Mouse (Mus musculus): ENCODE data around the gene Dnaaf5.

Gene Dnaaf5

GRCm38 (mm10) chr5:139149681-139150602 is at the start of gene Dnaaf5, which contains the start of gene Prkar1b:
Gene Dnaaf5, plus strand, starts transcription at chr5:139150223.
Gene Prkar1b, minus strand, starts transcription at chr5:139150001.
- peak; percentile 99 for DNase-seq (ENCODE audit: low spot score)

- DNase-seq (ENCODE audit: low spot score), result no peak
Observed at GRCm38 (mm10) chr5:139101783-139102182, 48.2 kb upstream of the Dnaaf5 start.

- DNase-seq (ENCODE audit: low spot score), result no peak
Observed at GRCm38 (mm10) chr5:139107815-139108214, 42.2 kb upstream of the Dnaaf5 start.

GRCm38 (mm10) chr5:139110140-139110855 is 39.7 kb upstream of the Dnaaf5 start:
- DNase-seq (ENCODE audit: low spot score), result no peak

GRCm38 (mm10) chr5:139111991-139112390 is 38.0 kb upstream of the Dnaaf5 start:
- no peak for DNase-seq (ENCODE audit: low spot score)

GRCm38 (mm10) chr5:139112418-139112817 is 37.6 kb upstream of the Dnaaf5 start:
- DNase-seq (ENCODE audit: low spot score), result no peak

GRCm38 (mm10) chr5:139114876-139115275 is 35.1 kb upstream of the Dnaaf5 start:
- DNase-seq (ENCODE audit: low spot score), result no peak

GRCm38 (mm10) chr5:139115507-139115906 is 34.5 kb upstream of the Dnaaf5 start:
- no peak for DNase-seq (ENCODE audit: low spot score)

GRCm38 (mm10) chr5:139118139-139118960 is 31.7 kb upstream of the Dnaaf5 start:
- no peak for DNase-seq (ENCODE audit: low spot score)

- no peak for DNase-seq (ENCODE audit: low spot score)
Observed at GRCm38 (mm10) chr5:139118961-139119276, 31.1 kb upstream of the Dnaaf5 start.

- DNase-seq (ENCODE audit: low spot score), result no peak
Observed at GRCm38 (mm10) chr5:139125717-139126116, 24.3 kb upstream of the Dnaaf5 start.

GRCm38 (mm10) chr5:139128476-139129065 is 21.5 kb upstream of the Dnaaf5 start:
- no peak for DNase-seq (ENCODE audit: low spot score)

- no peak for DNase-seq (ENCODE audit: low spot score)
Observed at GRCm38 (mm10) chr5:139129078-139129477, 20.9 kb upstream of the Dnaaf5 start.

- DNase-seq (ENCODE audit: low spot score), result no peak
Observed at GRCm38 (mm10) chr5:139129572-139130151, 20.4 kb upstream of the Dnaaf5 start.

- no peak for DNase-seq (ENCODE audit: low spot score)
Observed at GRCm38 (mm10) chr5:139130351-139130750, 19.7 kb upstream of the Dnaaf5 start.

- no peak for DNase-seq (ENCODE audit: low spot score)
Observed at GRCm38 (mm10) chr5:139134501-139134900, 15.5 kb upstream of the Dnaaf5 start.

GRCm38 (mm10) chr5:139136341-139136740 is 13.7 kb upstream of the Dnaaf5 start:
- no peak for DNase-seq (ENCODE audit: low spot score)

GRCm38 (mm10) chr5:139137176-139137575 is 12.8 kb upstream of the Dnaaf5 start:
- DNase-seq (ENCODE audit: low spot score), result no peak

- DNase-seq (ENCODE audit: low spot score), result no peak
Observed at GRCm38 (mm10) chr5:139138261-139138925, 11.6 kb upstream of the Dnaaf5 start.

GRCm38 (mm10) chr5:139138926-139139472 is 11.0 kb upstream of the Dnaaf5 start:
- no peak for DNase-seq (ENCODE audit: low spot score)

GRCm38 (mm10) chr5:139140589-139140988 is 9.4 kb upstream of the Dnaaf5 start:
- DNase-seq (ENCODE audit: low spot score), result no peak
